Mouse (Mus musculus): ENCODE results near the gene Ift20.

GRCm38 (mm10) chr11:78505430-78505829 lies 30.7 kb upstream of the Ift20 start:
- TF ChIP-seq POLR2A (IDR thresholded peaks at IDR 0.05; ENCODE audit: control insufficient read depth, extremely low read depth, insufficient read depth, low read length, poor library complexity) = no peak
- TF ChIP-seq CTCF (IDR thresholded peaks at IDR 0.05; ENCODE audit: borderline replicate concordance, control insufficient read depth, extremely low read depth, insufficient read depth, low read length, poor library complexity) = no peak

Measured in thymus, adult 2 months (tissue).